Mouse (Mus musculus): ENCODE measurements around the gene Snrpa1. TPM values are rescaled to one million over a fixed set of nuclear protein-coding genes. Genes with fewer than 3 reads are reported as not detected.

Gene Snrpa1
- polyA plus RNA-seq, 1 experiment from 2014 or later, result 140 TPM

DNA sequence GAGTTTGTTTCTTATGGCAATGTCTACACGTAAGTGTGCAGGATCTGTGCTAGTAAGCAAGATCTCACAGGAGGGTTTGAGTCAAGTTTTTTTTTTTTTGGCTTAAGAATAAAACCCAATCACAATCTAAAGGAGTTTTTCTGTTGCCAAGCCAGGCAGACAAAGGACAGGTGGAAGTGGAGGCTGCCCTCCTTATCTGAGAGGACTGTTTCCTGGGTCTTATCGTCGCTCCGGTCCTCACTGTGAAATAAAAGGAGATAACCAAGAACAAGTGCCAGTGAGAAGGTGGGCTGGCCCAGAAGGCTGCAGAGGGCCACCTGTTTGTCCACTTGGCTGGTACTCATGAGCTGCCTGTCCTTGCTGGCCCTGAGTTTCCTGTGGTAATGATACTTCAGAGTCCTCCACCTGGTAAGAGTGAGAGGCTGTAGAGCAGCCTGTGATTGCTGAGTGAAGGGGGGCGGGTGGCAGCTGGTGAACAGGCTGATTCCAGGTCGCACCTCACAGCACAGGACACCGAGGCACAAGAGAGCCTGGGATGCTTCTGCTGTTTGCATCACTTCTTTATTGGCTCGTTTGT, 58.2 kb downstream of the Snrpa1 start:
- Histone ChIP-seq H3K4me1 (replicated peaks) (peaks cover 96% of the 10 kb centered on the region), H3K4me3 (replicated peaks) (no peak overlapping the region), H3K36me3 (peaks cover 13% of the 10 kb centered on the region; the same call in 1 of the 2 replicates), H3K27me3 (no peaks in the 10 kb centered on the region), H3K4me2 (peak overlapping the region; percentile 97), H3K9ac (0 out of 2 replicates have a peak overlapping the region, but pooled peaks have one; percentile 26), H3K9me3 (replicated peaks) (no peaks in the 10 kb centered on the region), H3K27ac (peak overlapping the region; percentile 35; the same call in 1 of the 2 replicates)
- no peak for ATAC-seq (ENCODE audit: low read depth)
- no peak for DNase-seq
- WGBS (ENCODE audit: insufficient replicate concordance), result 39% methylated on average over 8 of the region's 8 CpGs

DNA sequence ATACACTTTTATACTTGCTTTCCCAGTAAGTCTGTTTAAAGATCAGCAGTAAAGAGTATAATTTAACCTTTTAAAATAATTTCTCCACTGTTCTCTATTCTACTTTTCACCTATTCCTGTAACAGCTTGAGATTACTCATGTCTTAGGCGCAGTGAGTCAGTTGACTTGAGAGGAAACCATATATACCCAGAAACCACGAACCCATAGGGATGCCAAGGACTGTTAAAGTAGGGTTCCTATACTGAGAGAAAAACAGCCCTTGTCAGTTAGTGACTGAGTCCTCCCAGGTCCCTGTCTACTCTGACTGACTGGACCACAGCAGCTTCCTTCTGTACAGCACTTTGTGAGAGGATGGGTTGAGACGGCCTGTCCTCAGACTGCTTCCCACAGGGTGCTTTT, 59.2 kb downstream of the Snrpa1 start:
- H3K9ac ChIP-seq, result 0 out of 2 replicates have a peak overlapping the region, but pooled peaks have one; percentile 16
- no peak overlapping the region for H3K4me2 ChIP-seq
- H3K4me1 ChIP-seq (replicated peaks), result peaks cover 92% of the 10 kb centered on the region
- H3K36me3 ChIP-seq, result peaks cover 13% of the 10 kb centered on the region; the same call in 1 of the 2 replicates
- ATAC-seq (ENCODE audit: low read depth) (no peak), DNase-seq (no peak)
- 51% methylated on average over 3 of the region's 3 CpGs for WGBS (ENCODE audit: insufficient replicate concordance)
- H3K27me3 ChIP-seq, result no peaks in the 10 kb centered on the region
- no peak overlapping the region for H3K4me3 ChIP-seq (replicated peaks)
- H3K27ac ChIP-seq, result peak overlapping the region; percentile 45; the same call in 1 of the 2 replicates
- no peaks in the 10 kb centered on the region for H3K9me3 ChIP-seq (replicated peaks)

DNA sequence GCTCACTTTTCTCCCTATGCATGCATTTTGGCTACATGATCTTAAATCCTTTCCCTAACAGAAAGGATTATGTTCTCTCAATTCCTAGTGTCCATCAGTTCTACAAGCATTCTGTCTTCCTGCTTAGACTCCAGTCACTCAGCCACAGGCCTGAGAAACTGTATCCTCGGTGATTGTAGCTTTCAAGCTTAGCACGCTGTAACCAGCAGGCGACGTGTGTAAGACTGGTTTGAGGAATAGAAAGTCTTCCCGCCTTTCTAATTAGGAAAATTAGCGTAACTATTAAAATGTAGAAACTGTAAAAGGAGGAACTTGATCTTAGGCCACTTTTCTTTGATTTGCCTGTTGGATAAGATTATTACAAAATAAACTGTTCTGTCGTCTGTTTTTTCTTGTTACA, 60.0 kb downstream of the Snrpa1 start:
- peaks cover 85% of the 10 kb centered on the region for H3K4me1 ChIP-seq (replicated peaks)
- H3K4me3 ChIP-seq (replicated peaks), result no peak overlapping the region
- peaks cover 13% of the 10 kb centered on the region; the same call in 1 of the 2 replicates for H3K36me3 ChIP-seq
- 82% methylated on average over 7 of the region's 7 CpGs for WGBS (ENCODE audit: insufficient replicate concordance)
- H3K9me3 ChIP-seq (replicated peaks), result no peaks in the 10 kb centered on the region
- peak overlapping the region; percentile 16; the same call in 1 of the 2 replicates for H3K9ac ChIP-seq
- no peaks in the 10 kb centered on the region for H3K27me3 ChIP-seq
- ATAC-seq (ENCODE audit: low read depth) (no peak), DNase-seq (no peak)
- H3K4me2 ChIP-seq, result no peak overlapping the region
- peak overlapping the region; percentile 45; the same call in 1 of the 2 replicates for H3K27ac ChIP-seq

DNA sequence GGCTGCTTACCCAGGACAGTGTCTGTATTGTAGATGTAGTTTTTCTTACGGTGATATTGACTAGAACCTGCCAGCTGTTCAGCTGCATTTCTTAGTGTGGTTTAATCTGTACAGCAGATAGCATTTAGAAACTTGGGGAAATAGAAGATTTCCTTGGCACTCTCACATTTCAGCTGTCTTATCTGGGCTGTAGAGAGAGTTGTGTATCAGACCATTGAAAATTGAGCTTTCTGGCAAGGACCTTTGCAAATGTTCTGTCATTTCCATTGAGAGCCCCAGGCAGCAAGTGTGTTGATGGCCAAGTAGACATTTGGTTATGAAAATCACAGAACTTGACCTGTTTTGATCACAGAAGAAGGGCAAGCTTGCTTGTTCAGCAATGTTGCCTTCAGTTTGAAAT, 61.3 kb downstream of the Snrpa1 start:
- Histone ChIP-seq H3K27me3 (no peaks in the 10 kb centered on the region), H3K9ac (no peak overlapping the region), H3K4me2 (no peak overlapping the region), H3K9me3 (replicated peaks) (no peaks in the 10 kb centered on the region), H3K27ac (peak overlapping the region; percentile 5; the same call in 1 of the 2 replicates), H3K36me3 (peaks cover 23% of the 10 kb centered on the region), H3K4me1 (replicated peaks) (peaks cover 81% of the 10 kb centered on the region), H3K4me3 (replicated peaks) (no peak overlapping the region)
- ATAC-seq (ENCODE audit: low read depth), result no peak
- WGBS (ENCODE audit: insufficient replicate concordance), result 30% methylated on average over 1 of the region's 1 CpGs
- DNase-seq, result no peak

DNA sequence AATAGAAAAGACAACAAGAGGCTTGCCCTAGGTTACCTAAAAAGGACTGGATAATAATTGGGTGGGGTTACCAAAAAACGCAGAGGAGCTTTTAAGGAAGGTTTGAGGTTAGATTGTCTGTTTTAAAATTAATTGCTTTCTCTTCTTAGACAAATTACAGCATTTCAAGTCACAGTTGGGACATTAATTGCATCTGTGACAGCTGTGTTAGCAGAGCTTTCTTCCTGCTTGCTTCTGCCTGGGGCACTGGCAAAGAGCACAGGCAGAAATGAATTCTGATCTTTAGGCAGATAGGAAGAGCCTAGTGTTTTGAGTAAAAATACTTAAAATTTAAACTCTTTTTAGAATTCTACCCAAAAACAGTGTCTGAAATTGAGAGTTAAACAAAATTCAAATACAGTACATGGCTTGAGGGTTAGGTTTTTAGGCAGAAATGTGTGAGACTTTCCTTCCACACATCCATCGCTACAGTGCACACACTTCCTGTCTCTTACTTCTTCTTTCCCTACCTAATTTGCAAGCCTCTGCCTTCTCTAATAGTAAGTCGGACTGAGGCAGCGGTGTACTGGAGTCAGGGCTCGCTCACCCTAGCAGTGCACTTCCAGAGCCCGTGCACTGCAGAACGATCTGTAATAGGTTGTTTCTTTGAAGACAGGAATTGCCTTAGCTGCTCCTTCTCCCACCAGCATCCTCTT, 62.0 kb downstream of the Snrpa1 start:
- Histone ChIP-seq H3K27ac (peak overlapping the region; percentile 32; the same call in 1 of the 2 replicates), H3K4me3 (replicated peaks) (no peak overlapping the region), H3K9ac (no peak overlapping the region), H3K4me1 (replicated peaks) (peaks cover 74% of the 10 kb centered on the region), H3K36me3 (peaks cover 30% of the 10 kb centered on the region), H3K27me3 (no peaks in the 10 kb centered on the region), H3K4me2 (no peak overlapping the region), H3K9me3 (replicated peaks) (no peaks in the 10 kb centered on the region)
- ATAC-seq (ENCODE audit: low read depth) (no peak), DNase-seq (no peak)
- 37% methylated on average over 7 of the region's 7 CpGs for WGBS (ENCODE audit: insufficient replicate concordance)

Other genes with a start within 250 kb of the Snrpa1 start
- gene Pcsk6, start 197.3 kb upstream of the Snrpa1 start, polyA plus RNA-seq (2015; fragmentation: Nextera tagmentation; extraction: Ambion mirVana), result 0.51 and 0.63 TPM in 2 replicates
- not detected in 2 replicates for gene Gm45213, start 15.4 kb upstream of the Snrpa1 start, polyA plus RNA-seq (2015; fragmentation: Nextera tagmentation; extraction: Ambion mirVana)
- 64.6 and 68.2 TPM in 2 replicates for gene Selenos, start 20.6 kb downstream of the Snrpa1 start, polyA plus RNA-seq (2015; fragmentation: Nextera tagmentation; extraction: Ambion mirVana)
- 9.8 and 10.1 TPM in 2 replicates for gene Chsy1, start 50.5 kb downstream of the Snrpa1 start, polyA plus RNA-seq (2015; fragmentation: Nextera tagmentation; extraction: Ambion mirVana)

Measured in liver, embryonic 13.5 days (tissue).